Mouse (Mus musculus) forebrain, embryonic 16.5 days (tissue): ENCODE measurements around the gene Pitpnm3. TPM values are rescaled to one million over a fixed set of nuclear protein-coding genes. Genes with fewer than 3 reads are reported as not detected.
"Not testable (repeated sequence)": the region's sequence is repeated elsewhere in the genome, so short reads cannot be mapped to it uniquely, and the experiment has no call there.

Source experiments
- ATAC-seq: fragments of 200-750 bp; cut with Nextera tagmentation; 2 replicates; pipeline ENCODE4 v1.8.0; 2017; ENCODE audit warnings: mild to moderate bottlenecking, moderate library complexity
- H3K27ac ChIP-seq: fragments of 300-500 bp; sonication (generic); 2 replicates; pipeline ENCODE4 v1.5.1; 2014; ENCODE audit warnings: low read length, control low read depth
- H3K27me3 ChIP-seq: fragments of 300-500 bp; sonication (generic); replicated peaks from 2 replicates; pipeline ENCODE4 v1.6.1; 2014; ENCODE audit warnings: low read length; ENCODE audit not compliant: control insufficient read depth, insufficient read depth
- H3K36me3 ChIP-seq: fragments of 300-500 bp; sonication (generic); 2 replicates; pipeline ENCODE4 v1.6.1; 2014; ENCODE audit not compliant: control insufficient read depth, insufficient read depth
- H3K4me1 ChIP-seq: fragments of 300-500 bp; sonication (generic); replicated peaks from 2 replicates; pipeline ENCODE4 v1.6.1; 2014; ENCODE audit warnings: low read length; ENCODE audit not compliant: control insufficient read depth, insufficient read depth
- H3K4me2 ChIP-seq: fragments of 300-500 bp; sonication (generic); 2 replicates; pipeline ENCODE4 v1.6.1; 2014; ENCODE audit warnings: mild to moderate bottlenecking, low read length, control low read depth
- H3K4me3 ChIP-seq: fragments of 300-500 bp; sonication (generic); replicated peaks from 2 replicates; pipeline ENCODE4 v1.5.1; 2014; ENCODE audit warnings: mild to moderate bottlenecking, low read length, control low read depth
- H3K9ac ChIP-seq: fragments of 300-500 bp; sonication (generic); replicated peaks from 2 replicates; pipeline ENCODE4 v1.6.1; 2014; ENCODE audit warnings: low read depth, low read length, control low read depth
- H3K9me3 ChIP-seq: fragments of 300-500 bp; sonication (generic); 2 replicates; pipeline ENCODE4 v1.6.1; 2016; ENCODE audit warnings: low read length; ENCODE audit not compliant: control insufficient read depth
- WGBS: fragments of 180-500 bp; shearing (Covaris S2); extraction: QIAGEN DNeasy Blood & Tissue Kit; methylation state at CpG from one replicate; pipeline ENCODE4 v1.1.7; 2014; 5-methylcytosine and 5-hydroxymethylcytosine counted together
- polyA plus RNA-seq: library from polyadenylated mRNA; unstranded; fragments of >200 nt; fragmentation: Nextera tagmentation; extraction: Ambion mirVana; gene quantifications from 2 replicates; pipeline ENCODE4 v1.2.1, GENCODE M21; 2015

The Pitpnm3 gene
- polyA plus RNA-seq, result 2.0 and 3.0 TPM in 2 replicates

DNA sequence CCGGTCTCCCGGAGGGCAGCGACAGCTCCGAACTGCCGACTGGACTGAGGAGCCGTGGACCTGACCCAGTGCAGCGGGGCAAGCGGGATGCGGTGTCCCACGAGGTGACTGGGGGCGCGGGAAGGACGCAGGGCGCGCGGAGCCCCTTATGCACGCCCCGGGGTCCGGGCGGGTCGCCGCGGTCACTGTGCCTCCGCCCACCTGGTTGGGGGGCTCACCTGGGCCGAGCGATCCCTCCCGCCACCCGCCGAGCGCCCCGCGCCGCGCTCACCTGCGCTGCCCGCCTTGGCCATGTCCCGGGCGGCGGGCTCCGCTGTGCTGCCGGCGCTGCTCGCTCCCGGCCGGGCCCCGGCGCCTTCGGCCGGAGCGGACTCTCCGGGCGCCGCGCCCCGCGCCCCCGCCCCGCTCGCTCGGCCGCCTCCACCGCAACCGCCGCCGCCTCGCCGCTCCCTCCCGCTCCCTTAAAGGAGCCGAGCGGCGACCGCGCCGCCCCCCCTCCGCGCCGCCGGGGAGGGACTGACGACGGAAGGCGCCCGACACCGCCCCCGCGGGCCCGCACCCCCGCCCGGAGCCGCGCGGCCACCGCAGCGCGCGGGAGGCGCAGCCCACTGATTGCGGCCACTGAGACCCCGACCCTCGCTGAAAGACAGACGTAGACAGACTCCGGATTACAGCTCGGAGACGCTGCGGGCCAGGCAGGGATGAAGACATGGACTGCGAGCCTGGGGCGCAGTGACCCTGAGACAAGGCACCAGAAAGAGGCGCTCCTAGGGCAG lies at the start of gene Pitpnm3:
TSS of gene Pitpnm3 (minus strand) at position 396 of the 776 bp plus-strand sequence.
- Histone ChIP-seq H3K9ac (peak within 1 kb of the TSS; percentile 75), H3K27me3 (peaks cover 29% of the 10 kb centered on the region), H3K9me3 (no peaks in the 10 kb centered on the region), H3K4me3 (peak within 1 kb of the TSS; percentile 66), H3K36me3 (no peaks in the 10 kb centered on the region), H3K4me2 (peak within 1 kb of the TSS; percentile 98), H3K27ac (no peak within 1 kb of the TSS), H3K4me1 (peaks cover 21% of the 10 kb centered on the region)
- ATAC-seq, result peak; percentile 49
- under 1% methylated on average over 84 of the region's 107 CpGs for WGBS

DNA sequence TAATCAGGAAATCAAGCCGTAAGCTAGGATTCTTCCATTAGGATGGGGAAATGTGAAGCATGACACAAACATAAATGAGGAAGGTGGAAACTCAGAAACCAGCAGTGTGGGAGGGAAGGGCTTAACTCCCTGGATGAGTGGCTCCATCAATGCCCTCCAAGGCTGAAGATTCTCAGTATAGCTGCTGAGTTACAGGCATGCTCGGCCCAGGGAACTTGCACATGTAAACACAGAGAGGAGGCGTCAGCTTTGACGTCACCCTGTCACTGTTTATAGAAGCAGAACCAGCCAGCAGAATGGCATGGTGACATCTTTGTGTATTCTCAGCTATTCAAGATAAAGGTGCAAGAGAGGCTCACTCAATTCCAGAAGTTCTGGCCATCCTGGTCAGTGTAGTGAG lies 48.7 kb upstream of the Pitpnm3 start:
- 95% methylated on average over 4 of the region's 4 CpGs for WGBS
- peaks cover 12% of the 10 kb centered on the region; the same call in 1 of the 2 replicates for H3K36me3 ChIP-seq
- ATAC-seq, result no peak

DNA sequence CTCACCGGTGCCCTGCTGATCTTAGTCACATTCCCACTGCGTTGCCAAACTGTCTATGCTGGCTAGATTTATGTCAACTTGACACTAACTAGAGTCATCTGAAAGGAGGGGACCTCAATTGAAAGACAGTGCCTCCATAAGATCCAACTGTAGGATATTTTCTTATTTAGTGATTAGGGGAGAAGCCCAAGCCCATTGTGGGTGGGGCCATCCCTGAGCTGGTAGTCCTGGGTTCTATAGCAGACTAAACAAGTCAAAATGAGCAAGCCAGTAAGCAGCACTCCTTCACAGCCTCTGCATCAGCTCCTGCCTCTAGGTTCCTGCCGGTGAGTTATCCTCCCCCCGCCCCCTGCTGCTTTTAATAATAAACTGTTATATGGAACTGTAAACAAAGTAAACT lies 45.6 kb upstream of the Pitpnm3 start:
- Histone ChIP-seq H3K27me3 (no peaks in the 10 kb centered on the region), H3K36me3 (0 out of 2 replicates have a peak, but pooled peaks cover 3% of the 10 kb centered on the region), H3K9me3 (no peaks in the 10 kb centered on the region), H3K27ac (no peak overlapping the region), H3K4me2 (no peak overlapping the region), H3K4me3 (no peak overlapping the region), H3K4me1 (no peaks in the 10 kb centered on the region), H3K9ac (no peak overlapping the region)
- no peak for ATAC-seq
- 91% methylated on average over 4 of the region's 4 CpGs for WGBS

More for the DNA sequence above, 48.7 kb upstream of the Pitpnm3 start:
- no peaks in the 10 kb centered on the region for H3K27me3 ChIP-seq
- no peak overlapping the region for H3K4me3 ChIP-seq
- H3K27ac ChIP-seq, result no peak overlapping the region
- no peaks in the 10 kb centered on the region for H3K9me3 ChIP-seq
- no peaks in the 10 kb centered on the region for H3K4me1 ChIP-seq
- no peak overlapping the region for H3K4me2 ChIP-seq
- no peak overlapping the region for H3K9ac ChIP-seq

- Histone ChIP-seq H3K9me3 (no peaks in the 10 kb centered on the region), H3K36me3 (0 out of 2 replicates have a peak, but pooled peaks cover 3% of the 10 kb centered on the region), H3K27ac (no peak overlapping the region), H3K4me1 (no peaks in the 10 kb centered on the region), H3K4me2 (no peak overlapping the region), H3K9ac (no peak overlapping the region), H3K27me3 (no peaks in the 10 kb centered on the region), H3K4me3 (no peak overlapping the region)
- ATAC-seq, result no peak
- WGBS, result 89% methylated on average over 5 of the region's 5 CpGs
Observed at GRCm38 (mm10) chr11:72180556-72180955, 45.0 kb upstream of the Pitpnm3 start.

GRCm38 (mm10) chr11:72176553-72176952 lies 41.0 kb upstream of the Pitpnm3 start:
- no peaks in the 10 kb centered on the region for H3K9me3 ChIP-seq
- H3K4me2 ChIP-seq, result no peak overlapping the region
- H3K27me3 ChIP-seq, result no peaks in the 10 kb centered on the region
- no peak overlapping the region for H3K9ac ChIP-seq
- H3K27ac ChIP-seq, result no peak overlapping the region
- H3K4me3 ChIP-seq, result no peak overlapping the region
- 0 out of 2 replicates have a peak, but pooled peaks have one; percentile 6 for ATAC-seq
- no peaks in the 10 kb centered on the region for H3K4me1 ChIP-seq
- 17% methylated on average over 3 of the region's 3 CpGs for WGBS
- peaks cover 9% of the 10 kb centered on the region for H3K36me3 ChIP-seq

DNA sequence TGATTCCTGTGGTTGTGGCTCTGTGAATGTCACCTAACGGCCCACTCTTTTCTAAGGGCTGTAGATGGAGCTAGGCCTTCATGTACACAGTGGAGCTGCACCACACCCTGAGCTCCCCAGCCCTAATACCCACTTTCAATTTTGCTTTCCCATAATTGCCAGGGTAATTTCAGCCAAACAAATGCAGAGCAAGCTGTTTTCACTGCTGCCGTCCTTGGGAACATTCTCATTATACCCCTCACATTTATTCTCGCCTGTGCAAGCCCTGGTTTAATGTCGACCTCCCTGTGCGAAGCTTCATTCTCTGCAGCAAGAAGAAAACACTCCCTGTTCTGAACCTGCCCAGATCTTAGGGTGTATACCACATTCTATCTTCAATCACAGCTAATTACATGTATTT lies 40.4 kb upstream of the Pitpnm3 start:
- no peak overlapping the region for H3K9ac ChIP-seq
- peaks cover 9% of the 10 kb centered on the region for H3K36me3 ChIP-seq

DNA sequence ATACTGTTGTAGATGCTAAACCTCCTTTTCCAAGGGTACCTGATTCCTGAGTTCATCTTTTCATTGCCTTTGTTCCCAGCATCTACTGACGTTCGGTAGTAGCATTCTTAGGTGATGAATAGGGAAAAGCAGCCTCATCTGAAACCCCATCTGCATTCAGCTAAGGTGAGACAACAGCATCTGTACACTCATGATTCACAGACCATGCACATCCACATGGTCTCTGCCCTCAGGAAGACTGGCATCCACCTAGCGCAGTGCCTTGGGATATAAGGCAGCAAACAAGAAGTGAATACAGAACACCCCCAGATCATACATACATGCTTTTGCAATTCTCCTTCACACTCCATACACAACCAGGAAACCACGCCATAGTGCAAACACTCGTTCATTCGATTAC lies 39.1 kb upstream of the Pitpnm3 start:
- H3K36me3 ChIP-seq, result peaks cover 9% of the 10 kb centered on the region
- H3K4me1 ChIP-seq, result no peaks in the 10 kb centered on the region
- H3K9ac ChIP-seq, result no peak overlapping the region
- H3K4me3 ChIP-seq, result no peak overlapping the region
- no peak for ATAC-seq
- H3K27ac ChIP-seq, result no peak overlapping the region
- no peaks in the 10 kb centered on the region for H3K27me3 ChIP-seq
- 92% methylated on average over 6 of the region's 6 CpGs for WGBS
- H3K9me3 ChIP-seq, result no peaks in the 10 kb centered on the region
- H3K4me2 ChIP-seq, result no peak overlapping the region

More for the DNA sequence above, 40.4 kb upstream of the Pitpnm3 start:
- no peaks in the 10 kb centered on the region for H3K4me1 ChIP-seq
- H3K4me2 ChIP-seq, result no peak overlapping the region
- H3K27me3 ChIP-seq, result no peaks in the 10 kb centered on the region
- peak; percentile 43; the same call in 1 of the 2 replicates for ATAC-seq
- H3K27ac ChIP-seq, result no peak overlapping the region
- no peaks in the 10 kb centered on the region for H3K9me3 ChIP-seq
- no peak overlapping the region for H3K4me3 ChIP-seq
- WGBS, result 40% methylated on average over 5 of the region's 5 CpGs

- no peak overlapping the region for H3K9ac ChIP-seq
- H3K4me2 ChIP-seq, result no peak overlapping the region
- peaks cover 11% of the 10 kb centered on the region for H3K36me3 ChIP-seq
- ATAC-seq, result no peak
- no peaks in the 10 kb centered on the region for H3K9me3 ChIP-seq
- H3K27ac ChIP-seq, result no peak overlapping the region
- WGBS, result 96% methylated on average over 5 of the region's 5 CpGs
- H3K4me1 ChIP-seq, result no peaks in the 10 kb centered on the region
- H3K4me3 ChIP-seq, result no peak overlapping the region
- H3K27me3 ChIP-seq, result no peaks in the 10 kb centered on the region
Observed at GRCm38 (mm10) chr11:72173506-72173905, 37.9 kb upstream of the Pitpnm3 start.

GRCm38 (mm10) chr11:72171906-72172305 lies 36.3 kb upstream of the Pitpnm3 start:
- H3K27me3 ChIP-seq, H3K27ac ChIP-seq, H3K4me3 ChIP-seq, H3K9me3 ChIP-seq, H3K4me2 ChIP-seq, H3K9ac ChIP-seq, ATAC-seq, H3K4me1 ChIP-seq: not testable (repeated sequence)
- WGBS, result 77% methylated on average over 4 of the region's 4 CpGs
- H3K36me3 ChIP-seq, result peaks cover 14% of the 10 kb centered on the region
